Mouse (Mus musculus): ENCODE measurements around the gene Gm4301.
"Not testable (repeated sequence)": the region's sequence is repeated elsewhere in the genome, so short reads cannot be mapped to it uniquely, and the experiment has no call there.

Gm4301 gene

GRCm38 (mm10) chr10:100335376-100335775 lies at the start of gene Gm4301:
TSS of gene Gm4301 (plus strand) at chr10:100335676.
- not testable (repeated sequence) for DNase-seq (ENCODE audit: low read depth)

DNA sequence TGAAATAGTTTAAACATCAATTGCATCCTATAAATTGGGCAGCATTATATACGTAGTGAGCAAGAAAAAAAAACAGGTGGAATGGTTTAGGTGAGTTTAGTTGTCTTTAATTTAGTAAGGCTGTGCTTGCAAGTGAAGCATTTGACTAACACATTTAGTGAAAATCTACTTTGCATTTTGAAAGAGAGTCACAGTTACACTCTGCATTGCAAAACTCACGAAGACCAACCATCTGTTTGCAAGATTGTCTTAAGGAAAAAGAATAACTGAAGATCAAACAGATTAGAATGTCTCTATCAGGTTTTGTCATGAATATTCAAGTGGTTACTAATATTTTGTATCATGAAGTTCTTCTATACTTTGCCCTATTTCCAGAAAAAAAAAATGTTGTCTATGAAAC lies 39.4 kb upstream of the Gm4301 start:
- DNase-seq (ENCODE audit: low read depth) = no peak

DNA sequence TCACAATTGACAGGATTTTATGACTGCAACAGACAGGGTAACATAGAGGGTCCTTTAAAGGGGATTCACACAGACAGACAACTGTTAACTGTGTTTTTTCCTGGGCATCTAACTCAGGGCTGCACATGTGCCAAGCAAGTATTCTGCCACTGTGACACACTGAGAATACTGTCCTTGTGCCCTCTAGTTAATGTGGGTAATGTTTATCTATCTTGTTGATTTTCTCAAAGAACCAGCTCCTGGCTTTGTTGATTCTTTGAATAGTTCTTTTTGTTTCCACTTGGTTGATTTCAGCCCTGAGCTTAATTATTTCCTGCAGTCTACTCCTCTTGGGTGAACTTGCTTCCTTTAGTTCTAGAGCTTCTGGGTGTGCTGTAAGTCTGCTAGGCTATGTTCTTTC lies 35.4 kb upstream of the Gm4301 start:
- not testable (repeated sequence) for DNase-seq (ENCODE audit: low read depth)

DNA sequence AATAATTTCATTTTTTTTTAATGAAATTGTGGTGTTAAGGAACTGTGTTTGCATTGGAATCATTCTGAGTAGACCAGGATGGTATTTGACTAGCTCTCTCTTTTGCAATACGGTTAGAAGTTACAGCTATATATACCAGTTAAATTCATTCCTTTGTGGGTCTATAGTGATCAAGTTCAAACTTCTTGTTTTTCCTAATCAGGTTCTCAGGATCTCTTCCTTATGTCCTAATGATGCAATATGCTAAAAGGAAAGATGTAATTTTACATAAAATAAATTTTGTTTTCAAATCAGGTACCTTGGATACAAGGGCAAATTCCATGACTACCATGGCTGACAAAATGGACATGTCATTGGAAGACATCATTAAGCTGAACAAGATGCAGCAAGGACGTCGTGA lies 5.1 kb downstream of the Gm4301 start, which contains the start of gene Gm4302:
Gm4302 (plus strand) TSS at position 301 of the 400 bp plus-strand sequence.
- DNase-seq (ENCODE audit: low read depth) = not testable (repeated sequence)

DNA sequence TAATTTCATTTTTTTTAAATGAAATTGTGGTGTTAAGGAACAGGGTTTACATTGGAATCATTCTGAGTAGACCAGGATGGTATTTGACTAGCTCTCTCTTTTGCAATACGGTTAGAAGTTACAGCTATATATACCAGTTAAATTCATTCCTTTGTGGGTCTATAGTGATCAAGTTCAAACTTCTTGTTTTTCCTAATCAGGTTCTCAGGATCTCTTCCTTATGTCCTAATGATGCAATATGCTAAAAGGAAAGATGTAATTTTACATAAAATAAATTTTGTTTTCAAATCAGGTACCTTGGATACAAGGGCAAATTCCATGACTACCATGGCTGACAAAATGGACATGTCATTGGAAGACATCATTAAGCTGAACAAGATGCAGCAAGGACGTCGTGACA lies 10.2 kb downstream of the Gm4301 start, which contains the start of gene Gm4303:
Gm4303 (plus strand) TSS at position 301 of the 400 bp plus-strand sequence.
- DNase-seq (ENCODE audit: low read depth) = not testable (repeated sequence)

- DNase-seq (ENCODE audit: low read depth) = not testable (repeated sequence)
Measured at GRCm38 (mm10) chr10:100350793-100351192, 15.3 kb downstream of the Gm4301 start, which contains the start of gene Gm4305. TSS of gene Gm4305 (plus strand) at chr10:100351093.

DNA sequence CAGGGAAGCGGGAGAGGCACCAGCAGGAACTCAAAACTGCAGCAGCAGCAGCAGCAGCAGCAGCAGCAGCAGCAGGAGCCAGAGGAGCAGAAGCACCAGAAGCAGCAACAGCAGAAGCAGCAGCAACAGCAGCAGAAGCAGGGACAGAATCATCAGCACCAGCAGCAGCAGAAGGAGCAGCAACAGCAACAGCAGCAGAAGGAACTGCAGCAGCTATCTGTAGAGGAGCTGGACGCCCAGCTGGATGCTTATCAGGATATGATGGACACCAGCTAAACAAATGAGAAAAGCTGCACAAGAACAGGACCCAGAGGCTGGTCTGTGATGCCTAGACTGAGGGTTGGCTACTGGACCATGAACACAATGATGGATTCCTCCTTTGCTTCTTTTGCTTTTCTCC lies 21.4 kb downstream of the Gm4301 start:
- peak; percentile 17 for DNase-seq (ENCODE audit: low read depth)

DNA sequence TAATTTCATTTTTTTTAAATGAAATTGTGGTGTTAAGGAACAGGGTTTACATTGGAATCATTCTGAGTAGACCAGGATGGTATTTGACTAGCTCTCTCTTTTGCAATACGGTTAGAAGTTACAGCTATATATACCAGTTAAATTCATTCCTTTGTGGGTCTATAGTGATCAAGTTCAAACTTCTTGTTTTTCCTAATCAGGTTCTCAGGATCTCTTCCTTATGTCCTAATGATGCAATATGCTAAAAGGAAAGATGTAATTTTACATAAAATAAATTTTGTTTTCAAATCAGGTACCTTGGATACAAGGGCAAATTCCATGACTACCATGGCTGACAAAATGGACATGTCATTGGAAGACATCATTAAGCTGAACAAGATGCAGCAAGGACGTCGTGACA lies 25.6 kb downstream of the Gm4301 start, which contains the start of gene Gm4307:
Gm4307 (plus strand) TSS at position 301 of the 400 bp plus-strand sequence.
- not testable (repeated sequence) for DNase-seq (ENCODE audit: low read depth)

DNA sequence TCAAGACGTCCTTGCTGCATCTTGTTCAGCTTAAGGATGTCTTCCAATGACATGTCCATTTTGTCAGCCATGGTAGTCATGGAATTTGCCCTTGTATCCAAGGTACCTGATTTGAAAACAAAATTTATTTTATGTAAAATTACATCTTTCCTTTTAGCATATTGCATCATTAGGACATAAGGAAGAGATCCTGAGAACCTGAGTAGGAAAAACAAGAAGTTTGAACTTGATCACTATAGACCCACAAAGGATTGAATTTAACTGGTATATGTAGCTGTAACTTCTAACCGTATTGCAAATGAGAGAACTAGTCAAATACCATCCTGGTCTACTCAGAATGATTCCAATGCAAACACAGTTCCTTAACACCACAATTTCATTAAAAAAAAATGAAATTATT lies 47.0 kb downstream of the Gm4301 start, which contains the start of gene Gm4312:
Gm4312 (minus strand) TSS at position 101 of the 400 bp plus-strand sequence.
- DNase-seq (ENCODE audit: low read depth) = not testable (repeated sequence)
